Mouse (Mus musculus): ENCODE data around the gene Sptbn4.

DNA sequence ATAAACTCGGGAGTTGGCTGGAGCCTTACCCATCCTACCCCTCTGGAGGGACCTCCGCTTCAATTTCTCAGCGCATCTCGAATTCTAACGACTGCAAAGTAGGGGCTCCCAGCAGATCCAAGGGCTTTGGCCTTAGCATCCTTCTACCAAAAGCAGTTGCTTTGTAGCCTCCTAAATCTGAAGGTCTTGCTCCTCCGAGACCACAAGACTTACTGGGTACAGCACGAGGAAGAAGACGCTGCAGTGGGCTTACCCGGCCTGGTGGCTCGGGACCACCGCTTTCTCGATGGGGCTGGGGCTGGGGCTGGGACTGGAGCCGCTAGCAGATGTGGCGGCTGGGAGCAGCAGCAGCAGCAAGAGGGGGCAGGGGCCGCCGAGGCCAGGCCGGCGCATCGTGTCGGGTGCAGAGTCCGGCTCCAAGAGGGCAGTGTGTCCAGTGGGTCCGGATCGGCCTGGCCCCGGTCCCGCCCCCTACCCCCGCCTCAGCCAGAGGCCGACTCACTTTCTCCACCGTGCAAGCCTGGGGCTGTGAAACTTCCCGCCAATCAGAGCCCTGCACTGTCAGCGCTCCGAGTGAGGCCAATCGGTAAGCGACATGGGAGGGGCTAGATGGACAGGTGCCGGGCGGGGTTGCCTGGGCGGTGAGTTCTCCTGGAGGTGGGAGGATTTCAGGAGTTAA lies 110.2 kb downstream of the Sptbn4 start, which contains the start of gene Ltbp4:
- TF ChIP-seq POLR2A (IDR thresholded peaks at IDR 0.05; ENCODE audit: borderline replicate concordance, extremely low read depth, insufficient read depth, insufficient read length, poor library complexity, severe bottlenecking) = no peak
- TF ChIP-seq CTCF (IDR thresholded peaks at IDR 0.05; ENCODE audit: borderline replicate concordance, extremely low read depth, insufficient read depth, insufficient read length) = no peak

All from brain, embryonic 14.5 days (tissue).